Mouse (Mus musculus) frontal cortex, adult (tissue): ENCODE measurements around the gene Mdk.
A peak's percentile ranks its signal among the peaks of the same experiment; 100 is the strongest.

ENCODE experiments used
- ATAC-seq: cut with Nextera tagmentation; 2 replicates; pipeline ENCODE4 v1.9.2; 2017; ENCODE audit warnings: mild to moderate bottlenecking, moderate library complexity, mixed read lengths; ENCODE audit not compliant: low TSS enrichment

Gene Mdk

DNA sequence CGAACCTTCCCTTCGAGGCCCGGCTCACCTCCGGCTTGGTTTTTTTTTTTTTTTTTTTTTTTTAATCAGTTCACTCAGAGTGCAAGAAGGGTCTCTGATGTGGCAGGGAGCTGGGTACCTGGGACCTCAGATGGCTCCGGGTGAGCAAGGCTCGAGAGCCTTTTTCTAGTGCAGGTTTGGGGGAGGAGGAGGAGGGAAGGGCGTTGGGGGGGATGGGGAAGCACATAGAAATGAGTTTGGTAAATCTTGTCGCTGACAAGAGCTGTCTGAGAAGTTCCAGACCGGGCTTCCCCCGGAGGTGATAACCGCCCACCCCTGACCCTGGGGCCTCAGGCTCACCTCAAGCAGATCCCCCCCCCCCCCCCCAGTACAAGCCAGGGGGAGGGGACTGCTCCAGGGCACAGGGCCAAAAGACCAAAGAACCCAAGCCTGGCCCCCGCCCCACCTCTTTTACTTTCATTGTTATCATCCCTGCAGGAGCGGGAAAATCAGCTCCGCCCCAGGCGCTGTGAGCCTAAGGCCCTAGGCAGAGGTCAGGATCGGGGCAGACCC lies at the start of gene Mdk:
Gene Mdk, minus strand, starts transcription at position 138 of the 552 bp plus-strand sequence.
- no peak for ATAC-seq

DNA sequence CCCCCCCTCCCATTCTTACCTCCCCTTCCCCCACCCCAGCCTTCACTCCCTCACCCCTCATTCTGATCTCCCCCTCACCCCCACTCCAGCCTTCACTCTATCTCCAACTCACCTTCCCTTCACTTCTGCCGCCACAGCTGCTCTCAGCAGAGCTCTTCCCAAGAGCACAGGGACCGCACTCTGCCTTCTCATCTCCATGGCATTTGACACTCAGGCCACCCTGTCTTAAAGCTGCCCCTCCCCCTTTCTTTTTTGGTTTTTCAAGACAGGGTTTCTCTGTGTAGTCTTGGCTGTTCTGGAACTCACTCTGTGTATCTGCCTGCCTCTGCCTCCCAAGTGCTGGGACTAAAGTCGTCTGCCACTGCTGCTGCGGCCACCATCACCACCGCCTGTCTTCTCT lies 48.7 kb upstream of the Mdk start:
- ATAC-seq, result no peak

- no peak for ATAC-seq
These were observed 48.1 kb upstream of the Mdk start for GRCm38 (mm10) chr2:91980245-91980644.

DNA sequence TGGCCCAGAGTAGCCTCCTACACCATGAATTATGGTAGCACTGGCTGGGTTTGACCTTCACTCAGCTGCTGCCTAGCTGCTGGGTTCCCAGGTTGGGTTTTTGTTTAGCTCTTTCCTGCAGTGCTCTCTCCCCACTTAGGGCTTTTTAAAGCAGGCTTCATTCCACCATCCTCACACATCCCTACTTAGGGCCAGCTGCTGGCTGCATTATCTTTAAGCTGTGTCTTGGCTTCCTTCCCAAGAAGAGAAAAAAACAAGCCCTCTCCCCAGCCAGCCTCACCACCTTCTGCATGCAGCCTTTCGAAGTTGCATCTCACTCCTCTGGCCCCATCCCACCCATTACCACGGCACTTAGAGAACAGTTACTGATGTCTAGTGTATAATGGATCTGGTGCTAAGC lies 46.5 kb upstream of the Mdk start:
- peak; percentile 47 for ATAC-seq

GRCm38 (mm10) chr2:91977960-91978359 lies 45.9 kb upstream of the Mdk start:
- ATAC-seq, result no peak

DNA sequence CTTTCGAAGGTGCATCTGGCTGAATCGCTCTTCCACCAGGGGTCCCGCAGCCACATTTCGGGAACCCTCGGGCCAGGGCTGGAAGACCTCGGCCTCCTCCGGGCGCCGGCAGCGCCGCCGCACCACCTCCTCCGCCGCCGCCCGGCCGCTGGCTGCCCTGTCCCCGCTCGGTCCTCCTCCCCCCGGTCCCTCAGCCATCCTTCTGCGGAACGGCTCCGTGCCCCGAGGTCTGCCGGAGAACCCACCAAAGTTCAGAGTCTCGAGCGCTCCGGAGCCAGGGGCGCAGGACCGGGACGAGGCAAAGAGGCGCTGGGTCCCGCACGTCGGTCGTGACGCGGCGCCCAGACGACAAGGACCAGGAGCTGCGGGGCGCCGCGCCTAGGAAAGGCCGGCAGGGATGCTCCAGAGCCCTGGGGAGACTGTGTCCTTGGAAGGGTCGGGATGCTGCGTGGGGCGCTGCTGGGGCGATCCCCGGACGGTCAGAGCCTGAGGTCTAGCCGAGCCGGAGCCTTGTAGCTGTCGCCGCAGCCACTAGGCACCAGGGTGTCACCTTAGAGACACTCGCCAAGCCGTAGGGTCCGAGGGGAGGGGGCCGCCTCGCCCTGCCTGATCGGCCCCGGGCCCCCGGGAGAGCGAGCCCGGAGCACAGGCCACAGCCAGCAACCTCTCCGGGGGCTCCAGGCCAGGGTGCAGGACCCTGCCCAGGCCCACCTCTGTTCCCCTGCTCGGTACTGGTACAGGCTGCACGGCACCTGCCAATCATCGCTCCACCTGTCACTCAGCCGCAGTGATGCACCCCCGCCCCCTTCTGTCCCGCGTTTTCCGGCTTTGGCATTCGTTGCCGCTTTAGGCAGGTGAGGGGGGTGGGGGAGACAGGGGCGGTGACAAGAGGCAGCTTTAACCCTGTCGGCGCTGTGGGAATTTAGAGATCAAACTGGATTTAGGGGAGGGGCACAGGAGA lies 43.8 kb upstream of the Mdk start, which contains the start of gene Dgkz:
Gene Dgkz, minus strand, starts transcription at position 284 of the 961 bp plus-strand sequence.
- no peak for ATAC-seq

GRCm38 (mm10) chr2:91973416-91974135 lies 41.5 kb upstream of the Mdk start:
- ATAC-seq, result peak; percentile 13; the same call in 1 of the 2 replicates

- no peak for ATAC-seq
These were observed 40.0 kb upstream of the Mdk start for GRCm38 (mm10) chr2:91972121-91972566.

DNA sequence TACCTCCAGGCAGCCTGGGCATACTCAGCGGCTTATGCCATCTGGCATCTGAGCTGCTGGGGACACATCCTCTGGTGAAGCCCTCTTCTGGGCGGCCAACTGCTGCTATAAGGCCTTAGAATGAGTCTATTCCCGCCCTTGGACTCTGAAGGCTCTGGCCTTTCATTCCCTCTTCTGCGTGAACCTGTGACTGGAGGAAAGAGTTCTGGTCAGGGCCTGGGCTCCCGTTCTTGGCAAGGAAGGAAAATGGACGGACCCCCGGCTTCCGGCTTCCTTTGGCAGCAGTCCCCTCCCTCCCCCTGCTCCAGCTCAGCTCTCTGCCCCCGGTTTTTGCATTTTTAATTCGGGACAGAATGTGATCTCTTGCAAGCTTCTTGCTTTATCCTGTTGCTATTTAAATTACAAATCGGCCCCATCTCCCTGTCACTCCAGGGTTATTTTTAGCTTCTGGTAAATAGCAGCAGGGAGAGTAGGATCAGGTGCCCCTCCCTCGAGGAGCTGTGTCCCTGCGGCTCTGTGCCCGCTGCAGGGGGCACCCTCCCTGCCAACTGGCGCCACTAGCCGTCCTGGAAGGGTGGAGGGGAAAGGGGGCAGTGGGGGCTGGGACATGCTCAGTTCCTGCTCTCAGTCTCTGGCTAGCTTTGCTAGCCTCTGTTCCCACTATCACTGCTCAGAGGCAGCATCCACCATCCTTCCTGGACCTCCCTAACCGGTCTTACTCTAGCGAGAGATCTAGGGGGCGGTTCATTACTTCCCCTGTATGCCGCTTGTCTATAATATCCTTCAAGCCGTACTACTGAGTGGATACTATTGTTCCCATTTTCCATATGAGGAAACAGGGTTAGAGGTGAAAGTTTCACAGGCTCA lies 39.4 kb upstream of the Mdk start:
- peak; percentile 51 for ATAC-seq

- ATAC-seq, result no peak
These were observed 35.9 kb upstream of the Mdk start for GRCm38 (mm10) chr2:91967962-91968361.

GRCm38 (mm10) chr2:91966367-91966766 lies 34.3 kb upstream of the Mdk start:
- no peak for ATAC-seq

GRCm38 (mm10) chr2:91965417-91965816 lies 33.3 kb upstream of the Mdk start:
- no peak for ATAC-seq

DNA sequence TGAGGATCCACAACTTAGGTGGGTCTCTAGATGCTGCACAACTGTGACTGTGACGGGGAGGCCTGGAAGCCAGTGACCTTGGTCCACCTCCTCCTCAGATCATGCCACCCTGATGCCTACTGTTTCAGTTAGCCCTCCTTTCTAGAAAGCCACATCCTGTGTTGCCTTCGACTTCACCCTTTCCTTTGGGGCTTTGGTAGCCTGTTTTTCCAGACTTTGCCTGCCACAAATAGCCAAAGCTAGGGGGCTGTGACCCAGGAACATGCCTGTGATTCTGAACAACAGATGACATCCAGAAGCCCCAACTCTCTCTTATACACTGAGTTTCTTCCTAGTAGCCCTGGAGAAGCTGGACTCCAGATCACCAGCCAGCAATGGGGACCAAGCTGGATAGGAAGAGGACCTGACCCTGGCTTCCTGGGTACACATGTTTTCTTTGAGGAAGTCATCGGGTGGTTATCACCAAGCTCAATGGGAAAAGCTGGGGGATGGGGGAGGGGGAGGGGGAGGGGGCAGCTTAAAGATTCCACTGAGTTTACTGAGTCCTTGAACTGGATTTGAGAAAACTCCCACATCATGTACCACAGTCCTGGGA lies 32.6 kb upstream of the Mdk start:
- no peak for ATAC-seq

DNA sequence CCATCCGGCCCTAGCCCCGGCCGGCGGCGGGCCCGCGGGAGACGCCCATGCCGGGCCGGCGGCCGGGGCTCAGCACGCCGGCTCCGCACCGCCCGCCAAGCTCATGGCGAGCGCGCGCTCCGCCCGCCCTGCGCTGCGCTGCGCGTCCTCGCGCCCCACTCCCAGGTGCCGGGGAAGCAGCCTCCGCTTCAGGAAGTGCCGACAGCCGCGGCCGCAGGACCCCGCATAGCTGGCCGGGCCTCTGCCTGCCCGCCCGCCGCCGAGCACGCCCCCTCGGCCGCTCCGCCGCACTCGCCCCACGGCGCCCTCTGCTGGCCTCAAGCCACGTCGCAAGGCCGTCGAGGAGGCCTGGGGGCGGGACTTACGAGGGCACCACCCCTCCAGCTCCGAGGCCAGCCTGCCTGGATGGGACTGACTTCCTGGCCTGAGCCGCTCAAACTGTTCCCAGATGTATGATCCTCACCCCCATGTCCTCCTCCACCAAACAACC lies 31.4 kb upstream of the Mdk start:
- ATAC-seq, result peak; percentile 58

DNA sequence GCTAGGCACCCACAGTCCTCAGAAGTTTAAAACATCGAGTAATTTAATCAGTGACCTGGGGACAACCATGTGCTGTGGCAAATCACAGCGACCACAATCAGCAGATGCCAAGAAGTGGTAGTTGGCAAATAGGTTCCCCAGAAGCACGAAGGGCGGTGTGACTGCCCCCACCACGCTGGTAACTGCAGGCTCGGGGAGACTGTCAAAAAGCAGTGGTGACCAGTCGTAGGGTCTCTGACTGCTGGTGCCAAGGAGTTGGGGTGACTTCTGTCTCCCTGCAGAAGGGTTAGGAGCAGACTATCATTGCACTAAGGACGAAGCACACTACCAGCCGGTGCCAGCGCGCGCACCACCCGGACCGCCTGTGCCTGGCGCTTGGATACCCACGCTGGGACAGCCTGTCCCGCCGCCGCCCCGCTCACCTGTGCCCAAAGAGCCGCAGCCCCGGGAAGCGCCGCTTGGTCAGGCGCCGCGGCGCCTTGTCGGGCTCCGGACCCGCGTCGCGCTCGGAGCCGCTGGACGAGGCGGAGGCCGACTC lies 30.8 kb upstream of the Mdk start:
- ATAC-seq, result 0 out of 2 replicates have a peak, but pooled peaks have one; percentile 0

DNA sequence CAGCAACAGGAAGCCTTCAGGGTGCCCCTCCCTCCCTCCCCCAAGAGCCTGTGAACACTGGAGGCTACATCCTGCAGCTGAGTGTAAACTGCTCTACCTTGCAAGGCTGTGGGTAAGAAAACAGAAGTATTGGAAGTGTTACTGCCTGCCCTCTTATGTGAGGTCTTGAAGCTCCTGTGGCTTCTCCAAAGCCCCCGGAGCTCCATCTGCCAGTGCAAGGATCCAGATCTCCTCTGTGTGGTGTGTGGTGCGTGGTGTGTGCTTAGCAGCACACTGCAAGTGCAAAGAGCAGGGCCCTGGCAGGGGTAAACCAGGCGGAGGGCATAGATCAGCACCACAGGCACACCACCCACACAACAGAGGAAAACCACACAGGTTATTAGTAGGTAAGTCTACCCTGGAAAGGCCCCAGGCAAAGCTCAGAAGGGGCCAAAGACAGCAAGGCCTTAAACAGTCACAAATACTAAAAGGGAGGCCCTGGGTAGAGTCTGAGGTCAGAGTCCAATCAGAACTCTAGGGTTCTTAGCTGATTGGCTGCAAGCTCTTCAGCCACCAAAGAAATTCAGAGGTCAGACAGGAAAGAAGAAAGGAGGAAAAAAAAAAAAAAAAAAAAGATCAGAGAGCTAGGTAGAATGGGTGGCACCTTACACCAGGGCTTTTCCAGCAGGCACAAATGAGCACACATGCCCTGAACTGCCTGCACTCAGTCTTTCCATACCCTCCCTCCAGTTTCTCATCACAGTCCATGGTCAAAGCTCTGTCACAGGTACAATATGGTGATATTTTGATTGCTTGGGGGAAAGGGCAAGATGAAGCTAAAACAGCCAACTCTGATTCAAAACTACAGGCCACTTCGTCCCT lies 30.0 kb upstream of the Mdk start:
- ATAC-seq, result no peak

DNA sequence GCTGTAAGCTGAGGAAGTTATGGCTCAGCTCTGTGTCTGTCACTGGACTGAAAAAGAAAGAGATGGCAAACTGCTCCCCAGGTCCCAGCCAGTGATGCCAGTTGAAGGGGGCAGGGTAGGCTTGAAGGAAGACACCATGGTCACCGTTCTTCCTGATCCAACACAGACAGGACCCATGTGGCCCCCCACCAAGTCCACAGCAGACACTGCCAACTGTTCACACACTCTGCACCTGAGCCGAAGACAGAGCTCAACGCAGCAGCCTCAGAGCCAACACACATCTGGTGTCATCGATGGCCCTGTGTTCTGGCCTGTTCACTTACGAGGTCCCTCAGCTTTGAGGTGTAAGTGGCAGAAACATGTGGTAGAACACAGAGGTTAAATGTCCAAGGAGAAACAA lies 28.4 kb upstream of the Mdk start:
- no peak for ATAC-seq

DNA sequence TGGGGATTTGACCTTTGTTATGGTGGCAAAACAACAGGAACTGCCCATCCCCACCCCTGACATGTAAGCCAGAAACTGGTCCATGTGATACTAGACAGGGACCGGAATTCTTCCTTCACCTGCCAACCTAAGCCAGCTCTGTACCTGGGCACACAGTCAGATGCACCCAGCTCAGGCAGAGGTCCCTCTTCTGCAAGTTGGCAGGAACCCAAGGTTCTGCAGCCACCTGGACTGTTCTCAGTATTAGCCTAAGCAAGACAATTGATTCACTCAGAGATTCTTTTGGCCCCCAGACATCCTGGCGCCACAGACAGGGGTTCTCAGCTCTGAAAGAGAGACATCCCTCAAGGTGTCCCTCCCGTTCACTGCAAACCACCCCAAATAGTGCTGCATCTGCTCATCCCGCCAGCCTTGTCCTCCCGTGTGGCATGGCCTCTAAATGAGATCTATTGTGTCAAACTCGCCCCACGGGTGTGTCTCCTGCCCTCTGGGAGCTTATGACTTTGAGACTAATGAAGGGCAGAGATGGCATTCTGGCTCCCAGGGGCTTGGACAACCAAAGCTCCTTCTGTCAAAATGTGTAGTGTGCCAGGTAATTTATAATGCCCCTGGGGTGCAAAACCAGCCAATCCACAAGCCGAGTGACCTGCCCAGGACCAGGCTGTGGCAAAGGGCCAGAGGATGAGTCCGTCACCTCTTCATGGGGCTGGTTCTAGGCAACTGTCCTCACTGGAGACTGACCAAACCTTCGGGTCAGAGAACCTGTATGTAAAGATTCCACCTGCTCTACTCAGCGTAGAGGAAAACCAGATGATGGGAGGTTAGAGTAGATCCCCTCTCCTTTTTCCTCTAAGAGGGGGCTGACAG lies 27.7 kb upstream of the Mdk start:
- no peak for ATAC-seq
